Mouse (Mus musculus): ENCODE measurements around the gene Scg5. TPM values are rescaled to one million over a fixed set of nuclear protein-coding genes. Genes with fewer than 3 reads are reported as not detected.

Scg5 gene
- polyA plus RNA-seq, 1 experiment = 2.7 TPM

GRCm38 (mm10) chr2:113848245-113849121 lies 19.6 kb upstream of the Scg5 start, which contains the start of gene Arhgap11a:
TSS of gene Arhgap11a (minus strand) at chr2:113848661.
- TF ChIP-seq POLR2A (IDR thresholded peaks at IDR 0.05; ENCODE audit: insufficient read depth, low read length) (peak; percentile 69), EP300 (IDR thresholded peaks at IDR 0.05; ENCODE audit: insufficient read depth, low read depth, low read length) (no peak), CTCF (IDR thresholded peaks at IDR 0.05; ENCODE audit: low read depth, low read length) (no peak)
- peaks cover 16% of the 10 kb centered on the region for H3K36me3 ChIP-seq (ENCODE audit: control insufficient read depth, insufficient read depth, low read length, poor library complexity, severe bottlenecking)
- peak within 1 kb of the TSS; percentile 54 for H3K27ac ChIP-seq (ENCODE audit: insufficient read depth, low read length)
- H3K4me3 ChIP-seq (ENCODE audit: low read depth, low read length) = peak within 1 kb of the TSS; percentile 92
- no peaks in the 10 kb centered on the region for H3K9me3 ChIP-seq (replicated peaks; ENCODE audit: control insufficient read depth, insufficient read depth, low read length, poor library complexity, severe bottlenecking)
- H3K27me3 ChIP-seq (ENCODE audit: control insufficient read depth, insufficient read depth, low read length, poor library complexity, severe bottlenecking) = no peaks in the 10 kb centered on the region
- peak within 1 kb of the TSS; percentile 75 for H3K9ac ChIP-seq (ENCODE audit: low read depth, poor library complexity, severe bottlenecking)
- no peaks in the 10 kb centered on the region for H3K4me1 ChIP-seq (ENCODE audit: control insufficient read depth, insufficient read depth, low read length)

GRCm38 (mm10) chr2:113847678-113848244 lies 18.8 kb upstream of the Scg5 start:
- peak overlapping the region; percentile 54; the same call in 1 of the 2 replicates for H3K27ac ChIP-seq (ENCODE audit: insufficient read depth, low read length)
- H3K4me1 ChIP-seq (ENCODE audit: control insufficient read depth, insufficient read depth, low read length) = no peaks in the 10 kb centered on the region
- H3K36me3 ChIP-seq (ENCODE audit: control insufficient read depth, insufficient read depth, low read length, poor library complexity, severe bottlenecking) = peaks cover 16% of the 10 kb centered on the region
- peak overlapping the region; percentile 75 for H3K9ac ChIP-seq (ENCODE audit: low read depth, poor library complexity, severe bottlenecking)
- TF ChIP-seq EP300 (IDR thresholded peaks at IDR 0.05; ENCODE audit: insufficient read depth, low read depth, low read length) (no peak), POLR2A (IDR thresholded peaks at IDR 0.05; ENCODE audit: insufficient read depth, low read length) (no peak), CTCF (IDR thresholded peaks at IDR 0.05; ENCODE audit: low read depth, low read length) (no peak)
- H3K27me3 ChIP-seq (ENCODE audit: control insufficient read depth, insufficient read depth, low read length, poor library complexity, severe bottlenecking) = no peaks in the 10 kb centered on the region
- H3K4me3 ChIP-seq (ENCODE audit: low read depth, low read length) = peak overlapping the region; percentile 92
- H3K9me3 ChIP-seq (replicated peaks; ENCODE audit: control insufficient read depth, insufficient read depth, low read length, poor library complexity, severe bottlenecking) = no peaks in the 10 kb centered on the region

GRCm38 (mm10) chr2:113845081-113845480 lies 16.2 kb upstream of the Scg5 start:
- no peak overlapping the region for H3K27ac ChIP-seq (ENCODE audit: insufficient read depth, low read length)
- no peaks in the 10 kb centered on the region for H3K9me3 ChIP-seq (replicated peaks; ENCODE audit: control insufficient read depth, insufficient read depth, low read length, poor library complexity, severe bottlenecking)
- no peaks in the 10 kb centered on the region for H3K27me3 ChIP-seq (ENCODE audit: control insufficient read depth, insufficient read depth, low read length, poor library complexity, severe bottlenecking)
- peaks cover 32% of the 10 kb centered on the region for H3K36me3 ChIP-seq (ENCODE audit: control insufficient read depth, insufficient read depth, low read length, poor library complexity, severe bottlenecking)
- H3K4me1 ChIP-seq (ENCODE audit: control insufficient read depth, insufficient read depth, low read length) = no peaks in the 10 kb centered on the region
- no peak overlapping the region for H3K4me3 ChIP-seq (ENCODE audit: low read depth, low read length)
- TF ChIP-seq EP300 (IDR thresholded peaks at IDR 0.05; ENCODE audit: insufficient read depth, low read depth, low read length) = no peak
- TF ChIP-seq POLR2A (IDR thresholded peaks at IDR 0.05; ENCODE audit: insufficient read depth, low read length) = no peak
- TF ChIP-seq CTCF (IDR thresholded peaks at IDR 0.05; ENCODE audit: low read depth, low read length) = no peak
- H3K9ac ChIP-seq (ENCODE audit: low read depth, poor library complexity, severe bottlenecking) = no peak overlapping the region

GRCm38 (mm10) chr2:113841656-113842437 lies 12.9 kb upstream of the Scg5 start:
- Histone ChIP-seq H3K9me3 (replicated peaks; ENCODE audit: control insufficient read depth, insufficient read depth, low read length, poor library complexity, severe bottlenecking) (no peaks in the 10 kb centered on the region), H3K4me3 (ENCODE audit: low read depth, low read length) (no peak overlapping the region), H3K4me1 (ENCODE audit: control insufficient read depth, insufficient read depth, low read length) (no peaks in the 10 kb centered on the region), H3K27ac (ENCODE audit: insufficient read depth, low read length) (no peak overlapping the region), H3K9ac (ENCODE audit: low read depth, poor library complexity, severe bottlenecking) (no peak overlapping the region), H3K36me3 (ENCODE audit: control insufficient read depth, insufficient read depth, low read length, poor library complexity, severe bottlenecking) (peaks cover 43% of the 10 kb centered on the region), H3K27me3 (ENCODE audit: control insufficient read depth, insufficient read depth, low read length, poor library complexity, severe bottlenecking) (no peaks in the 10 kb centered on the region)
- TF ChIP-seq EP300 (IDR thresholded peaks at IDR 0.05; ENCODE audit: insufficient read depth, low read depth, low read length) = no peak
- TF ChIP-seq CTCF (IDR thresholded peaks at IDR 0.05; ENCODE audit: low read depth, low read length) = no peak
- TF ChIP-seq POLR2A (IDR thresholded peaks at IDR 0.05; ENCODE audit: insufficient read depth, low read length) = no peak

GRCm38 (mm10) chr2:113839488-113839887 lies 10.6 kb upstream of the Scg5 start:
- Histone ChIP-seq H3K4me1 (ENCODE audit: control insufficient read depth, insufficient read depth, low read length) (no peaks in the 10 kb centered on the region), H3K4me3 (ENCODE audit: low read depth, low read length) (no peak overlapping the region), H3K27me3 (ENCODE audit: control insufficient read depth, insufficient read depth, low read length, poor library complexity, severe bottlenecking) (no peaks in the 10 kb centered on the region), H3K9ac (ENCODE audit: low read depth, poor library complexity, severe bottlenecking) (no peak overlapping the region), H3K27ac (ENCODE audit: insufficient read depth, low read length) (no peak overlapping the region), H3K9me3 (replicated peaks; ENCODE audit: control insufficient read depth, insufficient read depth, low read length, poor library complexity, severe bottlenecking) (no peaks in the 10 kb centered on the region), H3K36me3 (ENCODE audit: control insufficient read depth, insufficient read depth, low read length, poor library complexity, severe bottlenecking) (peaks cover 52% of the 10 kb centered on the region)
- TF ChIP-seq EP300 (IDR thresholded peaks at IDR 0.05; ENCODE audit: insufficient read depth, low read depth, low read length) (no peak), POLR2A (IDR thresholded peaks at IDR 0.05; ENCODE audit: insufficient read depth, low read length) (no peak), CTCF (IDR thresholded peaks at IDR 0.05; ENCODE audit: low read depth, low read length) (no peak)
